Mouse (Mus musculus) adrenal gland, postnatal 4 days (tissue): ENCODE results near the gene Gm43518. TPM values are rescaled to one million over a fixed set of nuclear protein-coding genes. Genes with fewer than 3 reads are reported as not detected.
A peak's percentile ranks its signal among the peaks of the same experiment; 100 is the strongest.

Source experiments
- DNase-seq, 2 experiments: peaks; one replicate each; pipeline ENCODE4 v3.0.0; 2021 to 2022; ENCODE audit warnings: low spot score in 2 of 2, mixed read lengths in 2 of 2
- total RNA-seq, 2 experiments: library from RNA; stranded (reverse); gene quantifications; 2 replicates each; pipeline ENCODE4 v1.2.3; 2021

Gene Gm43518
- total RNA-seq, 2 experiments from 2014 or later = 1.7 to 2.2 TPM

- DNase-seq = no peak
Observed at GRCm38 (mm10) chr5:123933556-123933955, 6.3 kb downstream of the Gm43518 start.

GRCm38 (mm10) chr5:123933957-123934591, 6.9 kb downstream of the Gm43518 start:
- no peak for DNase-seq

- no peak for DNase-seq
Observed at GRCm38 (mm10) chr5:123935931-123936330, 8.7 kb downstream of the Gm43518 start.

DNA sequence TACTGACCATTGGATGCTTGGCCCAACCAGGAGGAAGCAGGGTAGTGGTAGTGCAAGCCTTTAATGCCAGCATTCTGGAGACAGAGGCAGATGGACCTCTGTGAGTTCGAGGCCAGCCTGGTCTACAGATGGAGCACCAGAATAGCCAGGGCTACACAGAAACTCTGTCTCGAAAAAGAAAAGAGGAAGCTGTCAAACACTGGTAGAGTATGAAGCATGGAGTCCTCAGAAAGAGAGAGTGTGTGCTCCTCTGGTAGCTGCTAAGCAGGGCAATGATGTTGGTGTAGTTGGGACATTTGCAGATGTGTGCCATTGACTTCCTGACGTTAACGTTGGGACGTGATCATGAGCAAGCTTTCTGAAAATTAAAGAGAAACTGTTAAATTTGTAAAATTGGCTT, 11.3 kb downstream of the Gm43518 start:
- DNase-seq = no peak

DNA sequence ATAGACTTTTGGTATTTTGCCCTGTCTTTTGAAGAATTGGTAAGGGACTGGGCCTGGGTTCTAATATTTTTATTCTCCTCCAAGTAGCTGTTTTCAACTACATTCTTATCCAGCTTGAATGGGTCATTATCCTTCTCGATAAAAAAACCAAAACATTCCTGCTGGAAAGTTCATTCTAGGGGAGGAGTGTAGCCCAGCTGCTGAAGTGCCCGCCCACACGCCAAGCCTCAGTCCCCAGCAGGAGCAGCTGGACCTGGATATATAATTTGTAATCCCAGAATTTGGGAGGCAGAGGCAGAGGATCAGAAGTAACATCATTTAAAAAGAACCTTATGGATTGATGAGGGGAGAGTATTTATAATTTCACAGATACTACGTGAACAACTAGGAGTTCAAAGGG, 19.3 kb downstream of the Gm43518 start:
- DNase-seq = no peak

- no peak for DNase-seq
Observed at GRCm38 (mm10) chr5:123947041-123947761, 20.0 kb downstream of the Gm43518 start.

DNA sequence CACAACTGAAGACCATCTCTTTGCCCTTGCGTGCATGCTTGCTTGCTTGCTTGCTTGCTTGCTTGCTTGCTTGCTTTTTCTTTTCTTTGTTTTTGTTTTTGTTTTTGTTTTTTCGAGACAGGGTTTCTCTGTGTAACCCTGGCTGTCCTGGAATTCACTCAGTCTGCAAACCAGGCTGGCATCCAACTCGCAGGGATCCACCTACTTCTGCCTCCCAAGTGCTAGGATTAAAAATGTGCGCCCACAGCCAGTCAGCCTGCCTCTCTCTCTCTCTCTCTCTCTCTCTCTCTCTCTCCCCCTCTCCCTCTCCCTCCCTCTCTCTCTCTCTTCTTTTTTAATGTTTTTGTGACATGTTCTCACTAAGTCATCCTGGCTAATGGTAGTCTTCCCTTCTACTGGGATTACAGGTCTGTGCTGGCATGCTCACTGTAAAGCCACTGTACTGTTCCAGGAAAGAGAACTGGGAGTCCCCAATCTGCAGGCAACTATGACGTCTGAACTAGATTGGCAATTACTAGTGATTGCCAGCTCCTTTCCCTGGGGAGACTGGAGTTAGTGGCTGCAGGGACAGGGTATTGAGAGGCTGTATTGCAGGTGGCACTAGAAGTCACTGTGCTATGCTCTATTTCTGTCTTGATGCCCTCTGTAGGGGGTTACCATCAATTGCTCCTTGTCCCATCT, 25.3 kb downstream of the Gm43518 start:
- DNase-seq = no peak

- no peak for DNase-seq
Observed at GRCm38 (mm10) chr5:123957213-123957612, 30.0 kb downstream of the Gm43518 start.

- DNase-seq = no peak
Observed at GRCm38 (mm10) chr5:123959018-123959417, 31.8 kb downstream of the Gm43518 start.

DNA sequence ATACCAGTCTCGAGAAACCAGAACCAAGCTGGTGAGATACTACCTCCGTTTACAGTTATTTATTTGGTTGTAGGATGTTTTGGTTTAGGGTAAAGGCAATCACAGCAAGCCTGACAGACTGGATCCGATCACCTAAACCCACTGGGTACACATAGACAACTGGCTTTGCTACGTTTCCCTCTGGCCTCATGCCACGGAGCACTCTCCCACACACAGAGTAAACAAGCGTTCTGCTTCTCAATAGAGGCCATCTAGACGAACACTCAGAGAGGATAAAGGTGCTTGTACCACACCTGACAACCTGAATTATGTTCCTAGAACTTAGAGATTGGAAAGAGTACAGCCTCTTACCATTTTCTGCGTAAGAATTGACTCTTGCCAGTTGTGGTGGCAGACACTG, 32.9 kb downstream of the Gm43518 start:
- DNase-seq = no peak

DNA sequence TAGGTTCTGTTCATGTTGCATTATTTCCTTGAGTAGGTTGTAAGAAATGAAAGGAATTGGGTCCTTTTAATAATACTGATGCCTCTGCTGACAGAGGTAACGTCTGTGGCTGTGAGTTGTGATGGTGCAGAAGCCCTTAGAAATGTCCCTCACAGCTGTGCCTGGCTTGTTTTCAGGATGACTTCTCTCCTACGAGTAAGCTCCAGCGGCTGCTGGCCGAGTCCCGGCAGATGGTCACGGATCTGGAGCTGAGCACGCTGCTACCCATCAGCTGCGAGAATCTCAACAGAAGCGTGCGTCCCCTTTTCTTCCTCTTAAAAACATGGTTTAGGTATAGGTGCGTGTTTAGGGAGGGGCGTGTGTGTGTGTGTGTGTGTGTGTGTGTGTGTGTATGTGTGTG, 33.8 kb downstream of the Gm43518 start:
- no peak for DNase-seq

DNA sequence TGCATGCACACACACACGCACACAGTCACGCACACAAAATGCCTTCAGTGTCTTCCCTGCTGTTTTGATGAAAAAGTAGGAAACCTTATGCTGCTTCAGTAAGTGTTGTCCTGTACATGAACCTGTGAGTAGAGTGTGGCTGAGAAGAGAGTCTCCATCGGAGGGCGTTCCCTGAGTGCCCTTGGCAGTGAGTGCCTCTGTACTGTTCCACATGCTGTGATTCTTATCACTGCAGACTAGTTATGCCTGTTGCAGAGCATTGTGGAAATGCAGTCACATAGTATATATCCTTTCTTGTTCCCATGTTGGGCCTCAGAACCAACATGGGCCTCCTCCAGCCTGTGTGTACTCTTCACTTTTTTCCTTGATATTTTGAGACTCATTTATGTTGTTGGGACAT, 37.0 kb downstream of the Gm43518 start:
- no peak for DNase-seq

DNA sequence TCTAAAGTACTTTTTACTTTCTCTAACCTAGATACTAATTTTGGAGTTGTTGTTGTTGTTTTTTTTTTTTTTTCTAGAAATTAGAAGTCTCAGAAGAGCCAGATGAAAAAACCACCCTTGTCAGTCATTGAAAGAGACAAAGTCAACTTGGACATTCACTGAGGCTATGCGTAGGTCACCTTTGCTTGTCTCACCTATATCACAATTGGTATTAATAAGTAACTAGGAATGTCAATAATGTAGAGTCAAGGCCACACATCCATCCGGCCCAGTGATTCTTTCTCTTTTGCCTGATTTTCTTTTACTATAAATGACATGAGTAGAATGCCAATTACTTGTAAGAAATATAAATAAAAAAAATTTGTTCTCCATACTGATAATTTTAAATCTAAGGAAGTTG, 39.5 kb downstream of the Gm43518 start:
- DNase-seq = no peak

DNA sequence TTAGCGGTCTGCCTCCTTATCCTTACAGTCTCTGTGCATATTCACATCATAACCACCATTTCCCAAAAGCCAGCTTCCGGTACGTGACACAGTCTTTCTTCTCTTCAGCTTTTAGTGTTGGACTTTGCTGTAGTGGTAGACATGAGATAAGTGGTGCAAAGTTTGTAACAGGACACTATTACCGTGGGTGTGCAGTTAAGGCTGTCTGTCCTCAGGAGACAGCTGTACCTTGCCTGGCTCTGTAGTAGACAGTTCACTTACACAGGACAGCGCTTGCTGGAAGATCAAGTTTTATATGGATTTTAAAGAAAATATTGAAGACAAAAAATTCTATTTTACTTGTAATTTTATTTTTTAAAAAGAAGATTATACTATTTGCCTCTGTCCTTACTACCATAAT, 41.2 kb downstream of the Gm43518 start:
- no peak for DNase-seq

DNA sequence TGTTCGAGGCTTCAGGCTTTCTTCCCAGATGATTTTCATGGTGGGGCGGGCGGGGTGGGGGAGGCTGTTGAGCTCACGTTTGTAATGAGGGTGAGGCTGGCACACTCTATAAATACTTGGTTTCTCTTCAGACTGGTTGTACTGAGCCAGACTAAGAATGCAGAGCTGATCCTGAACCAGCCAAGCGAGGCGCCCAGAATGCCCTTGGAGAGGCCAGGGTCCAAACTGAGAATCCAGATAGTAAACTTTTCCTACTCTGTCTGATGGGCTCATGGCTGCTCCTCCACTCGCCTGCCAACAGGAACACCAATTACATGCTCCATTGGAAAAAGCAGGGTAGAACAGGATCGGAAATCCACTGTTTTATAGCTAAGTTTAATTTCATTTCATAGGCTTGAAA, 42.0 kb downstream of the Gm43518 start:
- DNase-seq = no peak

DNA sequence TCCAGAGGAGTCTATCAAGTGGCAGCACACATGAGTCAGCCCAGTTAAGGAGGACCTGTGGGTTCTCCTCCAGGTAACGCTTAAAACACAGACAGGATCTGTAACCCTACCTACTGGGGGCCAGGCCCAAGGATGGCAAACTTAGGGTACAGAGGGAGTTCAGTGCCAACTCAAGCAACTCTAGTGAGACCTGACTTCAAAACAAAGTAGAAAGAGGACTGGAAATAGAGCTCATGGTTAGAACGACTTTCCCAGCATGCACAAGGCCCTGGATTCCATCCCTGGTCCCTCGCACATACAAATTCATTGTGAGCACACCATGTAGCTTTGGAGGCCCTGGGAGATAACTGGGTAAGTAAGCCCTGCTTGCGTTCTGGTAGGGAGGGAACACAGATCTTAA, 43.4 kb downstream of the Gm43518 start:
- no peak for DNase-seq

GRCm38 (mm10) chr5:123972453-123972852, 45.2 kb downstream of the Gm43518 start:
- no peak for DNase-seq

DNA sequence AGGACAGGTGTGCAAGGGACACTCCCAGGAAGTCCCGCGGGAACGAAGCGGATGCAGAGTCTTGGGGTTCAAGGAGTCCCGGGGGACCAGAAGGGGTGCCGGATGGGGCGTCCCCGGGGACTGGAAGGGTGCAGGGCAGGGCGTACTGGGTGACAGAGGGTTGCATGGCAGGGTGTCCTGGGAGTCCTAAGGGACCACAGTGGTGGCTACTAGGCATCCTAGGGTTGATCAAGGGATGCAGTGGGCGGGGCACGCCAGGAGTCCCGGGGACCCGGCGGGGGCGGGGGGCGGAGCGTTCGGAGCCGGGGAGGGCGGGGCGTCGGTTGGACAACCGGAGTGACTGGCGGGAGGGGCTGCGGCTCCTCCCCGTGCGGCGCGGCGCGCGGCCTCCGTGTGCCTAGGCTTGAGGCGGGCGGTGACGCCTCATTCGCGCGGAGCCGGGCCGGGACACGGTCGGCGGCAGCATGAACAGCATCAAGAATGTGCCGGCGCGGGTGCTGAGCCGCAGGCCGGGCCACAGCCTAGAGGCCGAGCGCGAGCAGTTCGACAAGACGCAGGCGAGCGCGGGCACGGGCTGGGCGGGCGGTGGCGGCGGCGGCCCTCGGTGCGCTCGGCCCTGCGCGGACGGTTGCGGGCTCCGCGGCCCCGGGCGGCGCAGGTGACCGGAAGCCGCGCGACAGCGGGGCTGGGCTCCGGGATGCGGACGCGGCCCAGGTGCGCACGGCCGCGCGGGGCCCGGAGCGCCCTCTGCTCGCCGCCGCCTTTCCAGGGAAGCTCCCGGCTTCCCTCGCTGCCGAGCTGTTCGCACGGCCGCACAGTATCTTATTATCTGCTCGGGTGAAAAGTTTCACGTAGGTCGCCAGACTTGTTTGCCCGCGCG, 46.3 kb downstream of the Gm43518 start, which contains the start of gene Hip1r:
TSS of gene Hip1r (plus strand) at position 330 of the 880 bp plus-strand sequence.
- peak; percentile 28 to 63 for DNase-seq

GRCm38 (mm10) chr5:123974179-123974485, 46.9 kb downstream of the Gm43518 start:
- no peak for DNase-seq

DNA sequence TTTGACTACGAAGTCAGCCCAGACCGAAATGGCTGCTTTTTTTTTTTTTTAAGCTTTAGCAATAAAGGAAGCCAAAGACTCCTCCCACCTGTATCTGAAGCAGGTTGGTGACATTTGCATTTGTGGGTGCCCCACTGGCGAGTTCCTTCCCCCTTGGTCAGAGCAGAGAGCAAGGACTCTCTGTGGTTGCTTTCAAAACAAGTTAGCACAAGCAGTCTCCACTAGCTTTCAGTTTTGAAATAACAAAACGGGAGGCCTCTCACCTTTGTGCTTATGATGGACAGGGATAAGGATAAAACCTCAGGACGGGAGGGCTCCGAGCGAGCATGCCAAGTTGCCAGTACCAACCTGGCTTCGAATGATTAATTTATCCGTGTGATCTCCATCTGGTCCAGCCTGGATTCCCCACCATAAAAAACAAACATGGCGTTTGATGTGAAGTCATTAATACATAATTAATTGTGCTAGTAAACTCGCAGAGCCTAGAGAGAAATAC, 47.4 kb downstream of the Gm43518 start:
- no peak for DNase-seq

DNA sequence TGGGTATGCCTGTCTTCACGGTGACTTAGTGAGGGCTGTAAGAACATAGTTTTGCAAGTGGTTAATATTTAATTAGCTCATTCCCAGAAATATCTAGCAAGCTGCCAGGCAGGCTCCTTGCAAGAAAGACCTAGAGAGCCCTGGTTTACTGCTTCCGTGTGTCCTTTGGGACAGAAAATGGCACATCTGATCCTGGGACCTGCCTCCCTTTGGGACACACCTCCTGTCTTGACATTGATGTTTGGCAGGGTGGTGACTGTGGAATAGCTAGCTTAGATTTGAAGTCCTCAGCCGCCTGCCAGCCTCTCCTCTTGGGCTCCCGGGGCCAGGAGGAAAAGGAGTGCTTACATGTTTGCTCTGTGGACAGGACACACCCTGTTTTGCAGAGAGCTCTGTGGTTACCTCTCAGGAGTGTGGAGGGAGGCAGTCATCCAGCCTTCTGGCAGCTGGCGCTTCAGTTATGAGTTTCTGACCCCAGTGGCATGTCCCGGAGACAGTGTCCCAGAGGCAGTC, 48.5 kb downstream of the Gm43518 start:
- no peak for DNase-seq
